Mouse (Mus musculus): ENCODE results near the gene Grasp.

Gene Grasp

GRCm38 (mm10) chr15:101194951-101195823 lies 28.8 kb upstream of the Grasp start:
- DNase-seq (ENCODE audit: low spot score in 2 of 2) = no peak

GRCm38 (mm10) chr15:101196079-101196795 lies 27.8 kb upstream of the Grasp start:
- DNase-seq (ENCODE audit: low spot score in 2 of 2) = no peak

DNA sequence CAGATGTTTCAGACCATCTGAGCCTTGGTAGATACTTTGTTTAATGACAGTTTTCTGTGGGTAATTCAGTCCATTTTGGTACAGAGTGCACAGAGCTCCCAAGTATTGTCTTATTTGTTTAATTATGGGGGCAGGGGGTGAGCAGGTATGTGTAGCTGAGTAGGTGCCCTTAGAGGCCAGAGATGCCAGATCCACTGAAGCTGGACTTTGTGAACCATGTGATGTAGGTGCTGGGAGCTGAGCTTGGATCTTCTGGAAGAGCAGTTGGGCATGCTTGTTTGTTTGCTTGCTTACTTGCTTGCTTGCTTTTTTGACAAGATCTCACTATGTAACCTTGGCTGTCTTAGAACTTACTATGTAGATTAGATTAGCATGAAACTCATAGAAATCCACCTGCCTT lies 27.0 kb upstream of the Grasp start:
- DNase-seq (ENCODE audit: low spot score in 2 of 2) = no peak

DNA sequence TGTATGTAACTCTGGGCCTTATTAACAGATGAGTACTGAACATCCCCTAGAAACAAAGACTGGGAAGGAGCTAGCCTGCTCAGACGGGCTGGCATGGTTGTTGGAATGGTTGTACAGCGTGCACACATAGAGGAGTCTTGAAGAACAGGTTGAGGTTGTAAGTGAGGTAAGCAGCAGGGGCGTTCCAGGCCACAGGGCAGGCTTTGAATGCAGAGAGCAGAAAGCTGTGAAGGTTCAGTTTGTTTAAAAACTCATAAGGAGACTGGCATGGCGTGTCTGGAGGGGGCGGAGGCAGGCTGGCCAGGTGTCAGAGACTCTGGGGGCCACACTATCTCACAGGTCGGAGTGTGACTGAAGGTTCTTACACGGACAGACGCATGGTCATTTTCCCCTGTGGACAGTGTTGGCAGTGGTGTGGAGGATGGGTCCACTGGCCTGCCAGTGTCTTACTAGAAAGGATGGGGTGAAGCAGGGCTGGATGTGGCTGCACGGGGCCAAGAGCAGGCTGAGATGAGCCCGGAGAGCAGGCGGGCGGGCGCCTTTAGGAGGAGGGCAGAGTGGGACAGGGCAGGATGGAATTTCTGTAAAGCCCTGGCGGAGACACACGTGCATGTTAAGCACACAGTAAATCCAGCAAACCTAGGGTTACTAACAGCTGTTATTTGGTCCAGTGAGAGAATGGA lies 26.4 kb upstream of the Grasp start:
- DNase-seq (ENCODE audit: low spot score in 2 of 2) = no peak

- DNase-seq (ENCODE audit: low spot score in 2 of 2) = peak; percentile 39 to 74
Measured at GRCm38 (mm10) chr15:101198218-101198617, 25.8 kb upstream of the Grasp start.

- DNase-seq (ENCODE audit: low spot score in 2 of 2) = peak in 1 of 2 experiments; percentile 52
Measured at GRCm38 (mm10) chr15:101198850-101199249, 25.1 kb upstream of the Grasp start.

DNA sequence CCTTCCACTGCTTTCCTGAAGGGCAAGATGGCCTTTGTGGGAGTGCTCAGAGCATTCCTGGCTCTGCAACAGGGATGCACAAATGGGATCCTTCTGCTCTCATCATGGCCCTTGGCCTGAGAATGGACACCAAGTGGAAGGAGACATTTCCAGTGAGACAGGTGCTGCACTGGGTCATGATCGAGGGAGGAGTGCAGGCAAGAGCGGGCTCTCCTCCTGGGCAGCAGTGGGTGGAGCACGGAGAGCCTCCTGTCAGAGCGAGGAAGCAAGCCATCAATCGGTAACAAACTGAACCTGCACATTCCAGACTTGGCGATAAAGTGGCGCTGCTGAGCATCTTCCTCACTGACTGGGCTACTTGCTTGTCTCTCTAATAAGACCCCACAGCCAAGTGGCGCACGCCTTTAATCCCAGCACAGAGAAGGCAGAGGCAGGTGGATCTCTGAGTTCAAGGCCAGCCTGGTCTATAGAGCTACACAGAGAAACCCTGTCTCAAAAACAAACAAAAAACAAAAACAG lies 23.2 kb upstream of the Grasp start:
- no peak for DNase-seq (ENCODE audit: low spot score in 2 of 2)

DNA sequence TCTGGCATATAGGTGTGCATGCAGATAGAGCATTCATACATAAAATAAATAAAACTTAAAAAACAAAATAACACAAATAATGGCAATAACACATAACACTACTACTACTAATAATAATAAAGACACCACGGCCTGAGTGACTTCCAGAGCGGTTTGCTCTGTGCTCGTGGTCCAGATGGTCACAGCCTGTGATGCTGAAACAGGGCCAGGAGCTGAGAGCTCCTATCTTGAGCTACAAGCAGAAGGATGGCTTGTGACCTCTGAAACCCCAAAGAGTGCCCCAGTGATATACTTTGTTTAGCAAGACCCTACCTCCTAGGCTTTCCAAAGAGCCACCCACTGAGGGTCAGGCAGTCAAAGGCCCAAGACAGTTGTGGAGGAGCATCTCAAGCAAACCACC lies 22.6 kb upstream of the Grasp start:
- no peak for DNase-seq (ENCODE audit: low spot score in 2 of 2)

GRCm38 (mm10) chr15:101203673-101204072 lies 20.3 kb upstream of the Grasp start:
- DNase-seq (ENCODE audit: low spot score in 2 of 2) = no peak

DNA sequence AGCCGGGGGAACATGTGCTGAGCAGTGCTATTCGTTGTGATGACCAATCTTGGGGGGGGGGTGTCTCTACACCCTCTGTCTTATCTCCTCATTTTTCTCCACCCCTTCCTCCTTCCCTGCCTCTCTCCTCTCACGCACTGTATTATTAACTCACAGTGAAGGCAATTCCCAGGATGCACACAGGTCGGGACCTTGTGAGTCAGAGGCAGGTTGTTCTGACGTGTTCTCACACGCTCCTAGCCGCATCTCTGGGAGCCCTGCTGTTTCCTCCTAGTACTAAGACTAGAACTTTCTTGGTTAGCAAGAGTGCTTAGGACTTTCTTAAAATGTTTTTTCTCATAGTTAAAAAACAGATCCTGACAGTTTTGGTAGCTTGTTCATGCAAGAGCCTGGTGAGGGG lies 19.2 kb upstream of the Grasp start:
- DNase-seq (ENCODE audit: low spot score in 2 of 2) = no peak

GRCm38 (mm10) chr15:101210228-101210627 lies 13.8 kb upstream of the Grasp start:
- peak in 1 of 2 experiments; percentile 75 for DNase-seq (ENCODE audit: low spot score in 2 of 2)

- DNase-seq (ENCODE audit: low spot score in 2 of 2) = no peak
Measured at GRCm38 (mm10) chr15:101210998-101211613, 12.9 kb upstream of the Grasp start.

GRCm38 (mm10) chr15:101212435-101212834 lies 11.6 kb upstream of the Grasp start:
- DNase-seq (ENCODE audit: low spot score in 2 of 2) = no peak

DNA sequence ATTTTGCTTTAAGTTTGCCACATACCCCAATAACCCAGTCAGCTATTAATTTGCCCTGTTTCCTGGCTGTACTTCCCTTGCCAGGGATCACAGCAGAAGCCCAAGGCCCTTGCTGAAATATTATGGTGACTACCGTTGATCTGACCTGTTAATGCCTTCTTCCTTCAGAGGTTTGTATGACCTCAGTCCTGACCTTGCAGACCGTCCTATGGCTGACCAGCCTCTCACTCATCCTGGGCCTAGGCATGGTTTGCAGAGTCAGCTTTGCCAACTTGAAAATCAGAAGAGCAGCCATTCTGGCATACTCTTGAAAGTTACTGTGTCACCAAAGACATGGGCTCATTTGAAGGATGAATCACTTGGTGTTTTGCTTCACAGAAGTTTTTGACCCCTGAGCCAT lies 8.9 kb upstream of the Grasp start:
- DNase-seq (ENCODE audit: low spot score in 2 of 2) = no peak

GRCm38 (mm10) chr15:101216036-101216435 lies 8.0 kb upstream of the Grasp start:
- no peak for DNase-seq (ENCODE audit: low spot score in 2 of 2)

DNA sequence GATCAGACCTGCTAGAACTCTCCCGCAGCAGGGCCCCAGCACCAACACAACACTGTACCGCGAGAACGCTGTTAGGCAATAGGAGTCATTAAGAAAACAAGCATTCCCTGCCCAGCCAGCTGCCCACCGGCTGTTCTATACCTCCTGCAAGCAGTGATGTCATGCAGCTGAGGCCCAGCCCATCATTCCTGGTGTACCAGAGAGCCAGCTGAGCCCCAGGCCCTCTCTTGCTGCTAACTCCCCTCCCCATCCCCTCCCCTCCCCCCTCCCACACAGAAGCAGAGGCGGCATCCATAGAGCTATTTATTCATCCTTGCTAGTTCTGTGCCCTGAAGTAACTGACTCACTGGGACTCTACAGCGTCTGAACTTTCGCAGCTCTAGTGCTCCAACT lies 3.1 kb upstream of the Grasp start:
- no peak for DNase-seq (ENCODE audit: low spot score in 2 of 2)

DNA sequence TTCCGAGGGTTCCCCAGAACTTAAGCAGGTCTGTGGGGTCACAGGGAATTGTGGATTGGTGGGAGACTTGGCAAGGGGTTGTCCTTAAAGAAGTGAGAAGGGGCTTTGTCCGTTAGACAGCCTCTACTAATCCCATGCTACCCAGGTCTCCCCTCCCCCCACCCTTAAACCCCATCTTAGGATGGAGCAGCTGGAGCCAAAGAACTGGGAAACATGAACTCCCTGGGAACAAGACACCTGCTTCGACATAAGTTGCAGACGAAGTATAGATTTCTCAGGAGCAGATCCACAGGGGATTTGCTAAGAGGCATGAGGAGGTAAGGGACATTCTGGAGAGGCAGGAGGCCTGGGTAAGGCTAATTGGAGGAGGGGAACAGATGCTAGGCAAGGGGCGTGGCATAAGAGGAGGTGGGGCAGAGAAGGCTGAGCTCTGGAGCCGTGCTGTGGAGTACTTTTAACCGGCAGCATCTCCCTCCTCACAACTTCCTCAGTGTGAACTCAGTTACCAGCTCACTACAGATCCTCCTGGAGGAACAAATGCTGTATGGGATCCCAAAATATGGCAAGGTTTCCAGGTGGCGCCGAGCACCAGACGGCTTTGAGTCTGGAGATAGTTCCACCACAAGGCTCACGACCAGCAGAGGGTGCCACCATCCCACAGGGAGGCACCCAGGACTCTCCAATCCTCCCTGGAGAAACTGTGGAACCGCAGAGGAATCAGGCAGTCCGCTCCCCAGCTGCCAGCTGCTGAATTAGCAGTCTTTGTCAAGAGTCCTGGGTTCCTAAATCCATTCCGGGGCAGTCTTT lies 2.5 kb upstream of the Grasp start:
- DNase-seq (ENCODE audit: low spot score in 2 of 2) = peak; percentile 54 to 82

- DNase-seq (ENCODE audit: low spot score in 2 of 2) = no peak
Measured at GRCm38 (mm10) chr15:101222897-101223482, 998 bp upstream of the Grasp start.

DNA sequence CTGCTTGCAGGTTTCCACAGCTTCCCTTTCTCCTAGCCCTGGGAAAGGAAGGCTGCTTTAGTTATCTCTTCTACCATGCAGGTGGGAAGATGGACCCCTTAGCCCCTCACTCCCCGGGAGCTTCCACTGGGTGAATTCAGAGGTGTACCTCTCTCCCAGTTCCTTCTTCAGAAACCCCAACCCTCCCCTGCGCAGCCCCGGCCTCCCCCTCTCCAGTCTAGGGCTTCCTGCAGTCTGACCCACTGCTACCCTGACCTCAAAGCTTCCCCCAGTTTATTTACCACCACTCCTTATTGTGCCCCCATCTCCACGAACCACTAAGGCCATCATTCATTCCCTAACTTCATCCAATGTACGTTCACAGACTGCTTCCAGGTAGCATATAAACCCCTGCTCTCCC lies 392 bp upstream of the Grasp start:
- no peak for DNase-seq (ENCODE audit: low spot score in 2 of 2)

GRCm38 (mm10) chr15:101224977-101225376 lies 989 bp downstream of the Grasp start:
- DNase-seq (ENCODE audit: low spot score in 2 of 2) = no peak

DNA sequence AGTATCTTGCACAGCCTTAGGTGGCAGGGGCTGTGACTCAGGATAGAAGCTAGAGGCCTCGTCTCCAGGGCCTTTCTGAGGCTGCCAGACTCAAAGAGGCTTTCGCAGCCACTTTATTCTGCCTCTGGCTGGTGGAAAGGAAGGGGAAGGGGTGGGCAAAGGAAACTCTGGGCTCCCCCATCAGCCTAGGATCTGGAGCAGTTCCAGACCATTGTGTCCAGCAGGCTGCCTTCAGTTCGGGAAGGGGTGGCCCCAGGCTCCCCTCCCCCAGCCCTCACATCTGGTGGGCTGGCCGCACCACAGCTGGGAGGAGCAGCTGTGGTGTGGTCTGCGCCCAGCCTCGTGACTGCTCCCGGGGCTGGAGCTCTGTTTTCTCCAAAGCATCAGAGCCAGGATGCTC lies 4.0 kb downstream of the Grasp start:
- no peak for DNase-seq (ENCODE audit: low spot score in 2 of 2)

All from spleen, postnatal 10 days (tissue).